Mouse (Mus musculus) heart, embryonic 10.5 days (tissue): ENCODE measurements around the gene Fam104a. TPM values are rescaled to one million over a fixed set of nuclear protein-coding genes. Genes with fewer than 3 reads are reported as not detected.

Experiments used
- DNase-seq: peaks from one replicate; pipeline ENCODE4 v3.0.0-alpha.2; 2017; ENCODE audit warnings: low spot score
- H3K27ac ChIP-seq: fragments of 300-500 bp; sonication (generic); 2 replicates; pipeline ENCODE4 v1.5.1; 2016; ENCODE audit warnings: mild to moderate bottlenecking
- H3K27me3 ChIP-seq: fragments of 300-500 bp; sonication (generic); 2 replicates; pipeline ENCODE4 v1.6.1; 2016; ENCODE audit warnings: mild to moderate bottlenecking; ENCODE audit not compliant: poor library complexity, insufficient read depth, severe bottlenecking
- H3K36me3 ChIP-seq: fragments of 300-500 bp; sonication (generic); 2 replicates; pipeline ENCODE4 v1.6.1; 2016; ENCODE audit warnings: mild to moderate bottlenecking, moderate library complexity
- H3K4me1 ChIP-seq: fragments of 300-500 bp; sonication (generic); 2 replicates; pipeline ENCODE4 v1.6.1; 2016; ENCODE audit warnings: mild to moderate bottlenecking
- H3K4me3 ChIP-seq: fragments of 300-500 bp; sonication (generic); 2 replicates; pipeline ENCODE4 v1.5.1; 2016; ENCODE audit warnings: mild to moderate bottlenecking, moderate library complexity
- H3K9me3 ChIP-seq: fragments of 300-500 bp; sonication (generic); 2 replicates; pipeline ENCODE4 v1.6.1; 2016; ENCODE audit warnings: mild to moderate bottlenecking, moderate library complexity
- WGBS: fragments of 180-500 bp; shearing (Covaris S2); methylation state at CpG from one replicate; pipeline ENCODE4 v1.1.7; 2016; 5-methylcytosine and 5-hydroxymethylcytosine counted together
- polyA plus RNA-seq: library from polyadenylated mRNA; unstranded; fragments of >200 nt; fragmentation: Nextera tagmentation; extraction: Ambion mirVana; gene quantifications from 2 replicates; pipeline ENCODE4 v1.2.1, GENCODE M21; 2016

Fam104a gene
- polyA plus RNA-seq, 1 experiment from 2014 or later, result 60.7 TPM

- H3K4me3 ChIP-seq, result no peak overlapping the region
- H3K4me1 ChIP-seq, result peaks cover 7% of the 10 kb centered on the region; the same call in 1 of the 2 replicates
- no peaks in the 10 kb centered on the region for H3K27me3 ChIP-seq
- H3K9me3 ChIP-seq, result no peaks in the 10 kb centered on the region
- DNase-seq, result no peak
- WGBS, result 90% methylated on average over 5 of the region's 5 CpGs
- peaks cover 87% of the 10 kb centered on the region for H3K36me3 ChIP-seq
- no peak overlapping the region for H3K27ac ChIP-seq
These were observed 7.4 kb upstream of the Fam104a start for GRCm38 (mm10) chr11:113691318-113691717.

GRCm38 (mm10) chr11:113690506-113690905 is 6.6 kb upstream of the Fam104a start:
- no peak for DNase-seq
- peaks cover 79% of the 10 kb centered on the region for H3K36me3 ChIP-seq
- H3K4me1 ChIP-seq, result peaks cover 7% of the 10 kb centered on the region; the same call in 1 of the 2 replicates
- no peaks in the 10 kb centered on the region for H3K27me3 ChIP-seq
- H3K9me3 ChIP-seq, result no peaks in the 10 kb centered on the region
- H3K4me3 ChIP-seq, result no peak overlapping the region
- no peak overlapping the region for H3K27ac ChIP-seq
- WGBS, result 92% methylated on average over 12 of the region's 12 CpGs

- no peak for DNase-seq
- no peak overlapping the region for H3K4me3 ChIP-seq
- 77% methylated on average over 2 of the region's 2 CpGs for WGBS
These were observed 3.1 kb upstream of the Fam104a start for GRCm38 (mm10) chr11:113687031-113687430.

GRCm38 (mm10) chr11:113684707-113685426 is 912 bp upstream of the Fam104a start:
- peak overlapping the region; percentile 97 for H3K4me3 ChIP-seq
- WGBS, result 38% methylated on average over 25 of the region's 25 CpGs
- peak overlapping the region; percentile 98 for H3K27ac ChIP-seq
- no peaks in the 10 kb centered on the region for H3K9me3 ChIP-seq
- H3K4me1 ChIP-seq, result peaks cover 39% of the 10 kb centered on the region
- peaks cover 24% of the 10 kb centered on the region for H3K36me3 ChIP-seq
- no peaks in the 10 kb centered on the region for H3K27me3 ChIP-seq
- DNase-seq, result no peak

More at GRCm38 (mm10) chr11:113687031-113687430, 3.1 kb upstream of the Fam104a start:
- Histone ChIP-seq H3K27ac (no peak overlapping the region), H3K36me3 (peaks cover 45% of the 10 kb centered on the region), H3K27me3 (no peaks in the 10 kb centered on the region), H3K4me1 (peaks cover 24% of the 10 kb centered on the region), H3K9me3 (no peaks in the 10 kb centered on the region)

- DNase-seq, result no peak
- peaks cover 43% of the 10 kb centered on the region for H3K4me1 ChIP-seq
- peak overlapping the region; percentile 98 for H3K27ac ChIP-seq
- H3K4me3 ChIP-seq, result peak overlapping the region; percentile 97
- peaks cover 11% of the 10 kb centered on the region for H3K36me3 ChIP-seq
- no peaks in the 10 kb centered on the region for H3K27me3 ChIP-seq
- under 1% methylated on average over 38 of the region's 38 CpGs for WGBS
- no peaks in the 10 kb centered on the region for H3K9me3 ChIP-seq
These were observed 363 bp downstream of the Fam104a start for GRCm38 (mm10) chr11:113683627-113683956.

- H3K27me3 ChIP-seq, result no peaks in the 10 kb centered on the region
- 4% methylated on average over 38 of the region's 38 CpGs for WGBS
These were observed 893 bp downstream of the Fam104a start for GRCm38 (mm10) chr11:113682897-113683626.

GRCm38 (mm10) chr11:113681979-113682378 is 2.0 kb downstream of the Fam104a start:
- H3K4me1 ChIP-seq, result peaks cover 48% of the 10 kb centered on the region
- H3K27ac ChIP-seq, result peak overlapping the region; percentile 98; the same call in 1 of the 2 replicates
- peak overlapping the region; percentile 97 for H3K4me3 ChIP-seq
- no peaks in the 10 kb centered on the region for H3K9me3 ChIP-seq
- DNase-seq, result no peak
- peaks cover 7% of the 10 kb centered on the region for H3K36me3 ChIP-seq
- no peaks in the 10 kb centered on the region for H3K27me3 ChIP-seq

More at GRCm38 (mm10) chr11:113682897-113683626, 893 bp downstream of the Fam104a start:
- no peaks in the 10 kb centered on the region for H3K9me3 ChIP-seq
- H3K4me3 ChIP-seq, result peak overlapping the region; percentile 97
- peaks cover 48% of the 10 kb centered on the region for H3K4me1 ChIP-seq
- DNase-seq, result peak; percentile 90
- peaks cover 6% of the 10 kb centered on the region for H3K36me3 ChIP-seq
- H3K27ac ChIP-seq, result peak overlapping the region; percentile 98

GRCm38 (mm10) chr11:113680954-113681353 is 3.0 kb downstream of the Fam104a start:
- H3K9me3 ChIP-seq, result no peaks in the 10 kb centered on the region
- H3K4me1 ChIP-seq, result peaks cover 42% of the 10 kb centered on the region
- no peak overlapping the region for H3K27ac ChIP-seq
- peaks cover 16% of the 10 kb centered on the region for H3K36me3 ChIP-seq
- H3K27me3 ChIP-seq, result no peaks in the 10 kb centered on the region
- peak; percentile 79 for DNase-seq
- 62% methylated on average over 2 of the region's 2 CpGs for WGBS
- H3K4me3 ChIP-seq, result no peak overlapping the region; the same call in 1 of the 2 replicates

GRCm38 (mm10) chr11:113678373-113678772 is 5.6 kb downstream of the Fam104a start:
- DNase-seq, result no peak

GRCm38 (mm10) chr11:113677378-113677777 is 6.6 kb downstream of the Fam104a start:
- Histone ChIP-seq H3K36me3 (peaks cover 50% of the 10 kb centered on the region), H3K27ac (peak overlapping the region; percentile 62; the same call in 1 of the 2 replicates), H3K4me1 (peaks cover 41% of the 10 kb centered on the region), H3K27me3 (no peaks in the 10 kb centered on the region), H3K4me3 (no peak overlapping the region), H3K9me3 (no peaks in the 10 kb centered on the region)
- 100% methylated on average over 2 of the region's 2 CpGs for WGBS
- DNase-seq, result no peak

More at GRCm38 (mm10) chr11:113678373-113678772, 5.6 kb downstream of the Fam104a start:
- 65% methylated on average over 8 of the region's 8 CpGs for WGBS
- Histone ChIP-seq H3K27ac (peak overlapping the region; percentile 81), H3K4me3 (0 out of 2 replicates have a peak overlapping the region, but pooled peaks have one; percentile 16), H3K36me3 (peaks cover 40% of the 10 kb centered on the region), H3K27me3 (no peaks in the 10 kb centered on the region), H3K9me3 (no peaks in the 10 kb centered on the region), H3K4me1 (peaks cover 41% of the 10 kb centered on the region)

GRCm38 (mm10) chr11:113676847-113677246 is 7.1 kb downstream of the Fam104a start:
- WGBS, result 91% methylated on average over 2 of the region's 2 CpGs
- H3K4me3 ChIP-seq, result no peak overlapping the region
- H3K27me3 ChIP-seq, result no peaks in the 10 kb centered on the region
- peaks cover 56% of the 10 kb centered on the region for H3K36me3 ChIP-seq
- H3K27ac ChIP-seq, result no peak overlapping the region
- no peaks in the 10 kb centered on the region for H3K9me3 ChIP-seq
- peaks cover 37% of the 10 kb centered on the region for H3K4me1 ChIP-seq
- no peak for DNase-seq

- WGBS, result 92% methylated on average over 5 of the region's 5 CpGs
These were observed 9.4 kb downstream of the Fam104a start for GRCm38 (mm10) chr11:113674595-113674994.

GRCm38 (mm10) chr11:113673614-113674013 is 10.3 kb downstream of the Fam104a start:
- 74% methylated on average over 4 of the region's 4 CpGs for WGBS
- Histone ChIP-seq H3K36me3 (peaks cover 84% of the 10 kb centered on the region), H3K9me3 (no peaks in the 10 kb centered on the region), H3K4me3 (no peak overlapping the region), H3K27me3 (no peaks in the 10 kb centered on the region), H3K27ac (no peak overlapping the region), H3K4me1 (peaks cover 26% of the 10 kb centered on the region)
- DNase-seq, result no peak

More at GRCm38 (mm10) chr11:113674595-113674994, 9.4 kb downstream of the Fam104a start:
- no peak for DNase-seq
- Histone ChIP-seq H3K9me3 (no peaks in the 10 kb centered on the region), H3K4me3 (no peak overlapping the region), H3K27ac (no peak overlapping the region), H3K4me1 (peaks cover 23% of the 10 kb centered on the region), H3K36me3 (peaks cover 75% of the 10 kb centered on the region), H3K27me3 (no peaks in the 10 kb centered on the region)
